In the genomic region with DNA sequence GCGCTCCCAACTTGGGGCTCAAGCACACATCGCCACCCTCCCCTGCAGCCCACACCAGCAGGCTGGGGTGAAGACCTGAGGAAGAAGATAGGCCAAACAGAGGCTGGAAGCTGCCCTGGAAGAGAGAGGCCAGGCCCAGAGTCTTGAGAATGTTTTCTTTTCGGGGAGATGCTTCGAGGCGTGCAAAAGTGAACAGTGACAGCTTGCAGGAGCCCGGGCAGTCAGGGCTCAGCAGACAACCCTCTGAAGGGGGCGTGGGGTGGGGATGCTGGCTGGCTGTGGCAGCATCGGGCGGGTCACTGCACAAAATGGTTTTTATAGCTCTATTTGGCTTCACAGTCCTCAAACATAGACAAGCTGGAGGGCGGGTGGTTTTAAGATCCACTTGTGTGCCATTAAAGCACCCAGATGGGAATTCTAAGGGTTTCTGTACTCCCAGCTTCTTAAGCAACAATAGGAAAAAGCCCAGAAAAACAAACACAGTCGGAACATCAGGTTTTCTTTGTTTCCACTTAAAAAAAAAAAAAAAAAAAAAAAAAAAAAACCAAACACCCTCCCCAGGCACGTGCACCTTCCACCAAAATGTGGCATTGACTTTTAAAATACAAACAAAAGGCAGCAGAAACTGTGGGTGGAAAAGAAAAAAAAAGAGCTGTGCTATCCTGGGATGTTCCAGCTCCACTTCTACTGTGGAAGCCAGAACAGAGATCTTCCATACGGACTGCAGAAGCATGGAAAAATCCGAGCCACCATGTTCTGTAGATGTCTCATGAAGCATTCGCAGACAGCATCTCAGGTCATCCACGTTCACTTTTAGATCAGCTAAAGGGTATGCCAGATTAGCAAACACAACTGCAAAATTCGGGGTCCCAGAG, we compare ENCODE assay signal across 8 mouse cellular contexts.
DNase-seq lines count a peak whose midpoint lies in the region; ATAC-seq lines count a peak whose summit lies in the region.

No protein-coding gene starts in this region.

- H3K36me3 ChIP-seq in forebrain, embryonic 15.5 days: no peaks in the 10 kb centered on the region
- no peaks in the 10 kb centered on the region for H3K36me3 ChIP-seq in forebrain, embryonic 12.5 days (replicated peaks)
- H3K36me3 ChIP-seq in liver, embryonic 11.5 days (ENCODE audit: control insufficient read depth, insufficient read depth, low read length): no peaks in the 10 kb centered on the region

- H3K9me3 ChIP-seq in forebrain, embryonic 15.5 days: no peaks in the 10 kb centered on the region
- H3K9me3 ChIP-seq in forebrain, embryonic 12.5 days: no peaks in the 10 kb centered on the region
- no peaks in the 10 kb centered on the region for H3K9me3 ChIP-seq in liver, embryonic 11.5 days (ENCODE audit: control insufficient read depth, low read length)

- no peak for DNase-seq in liver, embryonic 11.5 days (ENCODE audit: low spot score)
- no peak for DNase-seq in liver
- peak; percentile 78 for DNase-seq in lung, postnatal 25 days (ENCODE audit: low spot score)
- DNase-seq in ovary, postnatal 36 days (ENCODE audit: low spot score): no peak
- no peak for DNase-seq in frontal cortex, postnatal 36 days (ENCODE audit: low spot score in 2 of 2)

- no peak overlapping the region for H3K27ac ChIP-seq in forebrain, embryonic 15.5 days (replicated peaks)
- no peak overlapping the region for H3K27ac ChIP-seq in forebrain, embryonic 12.5 days
- H3K27ac ChIP-seq in liver, embryonic 11.5 days (ENCODE audit: low read depth, low read length): no peak overlapping the region; the same call in 1 of the 2 replicates

- H3K4me3 ChIP-seq in forebrain, embryonic 15.5 days: no peak overlapping the region
- H3K4me3 ChIP-seq in forebrain, embryonic 12.5 days (replicated peaks): no peak overlapping the region
- no peak overlapping the region for H3K4me3 ChIP-seq in liver, embryonic 11.5 days (ENCODE audit: low read depth, low read length)

- H3K9ac ChIP-seq in forebrain, embryonic 15.5 days (replicated peaks): no peak overlapping the region
- no peak overlapping the region for H3K9ac ChIP-seq in forebrain, embryonic 12.5 days
- no peak overlapping the region for H3K9ac ChIP-seq in liver, embryonic 11.5 days (ENCODE audit: low read depth, low read length)

- H3K27me3 ChIP-seq in forebrain, embryonic 15.5 days: 0 out of 2 replicates have a peak, but pooled peaks cover 4% of the 10 kb centered on the region
- peaks cover 24% of the 10 kb centered on the region for H3K27me3 ChIP-seq in forebrain, embryonic 12.5 days
- H3K27me3 ChIP-seq in liver, embryonic 11.5 days (replicated peaks; ENCODE audit: control insufficient read depth, insufficient read depth, low read length): 0 out of 2 replicates have a peak, but pooled peaks cover 2% of the 10 kb centered on the region

- H3K4me2 ChIP-seq in forebrain, embryonic 15.5 days (replicated peaks): 0 out of 2 replicates have a peak overlapping the region, but pooled peaks have one; percentile 18
- H3K4me2 ChIP-seq in forebrain, embryonic 12.5 days: no peak overlapping the region
- 0 out of 2 replicates have a peak overlapping the region, but pooled peaks have one; percentile 2 for H3K4me2 ChIP-seq in liver, embryonic 11.5 days

- WGBS in forebrain, embryonic 15.5 days: 55% methylated on average over 17 of the region's 17 CpGs
- 60% methylated on average over 17 of the region's 17 CpGs for WGBS in forebrain, embryonic 12.5 days
- WGBS in liver, embryonic 11.5 days: 62% methylated on average over 17 of the region's 17 CpGs

- H3K4me1 ChIP-seq in forebrain, embryonic 15.5 days: peaks cover 8% of the 10 kb centered on the region
- peaks cover 8% of the 10 kb centered on the region; the same call in 1 of the 2 replicates for H3K4me1 ChIP-seq in forebrain, embryonic 12.5 days
- peaks cover 7% of the 10 kb centered on the region for H3K4me1 ChIP-seq in liver, embryonic 11.5 days (replicated peaks; ENCODE audit: control insufficient read depth, insufficient read depth, low read length)

- 0 out of 2 replicates have a peak, but pooled peaks have one; percentile 35 for ATAC-seq in forebrain, embryonic 15.5 days (replicated peaks)
- no peak for ATAC-seq in forebrain, embryonic 12.5 days (ENCODE audit: low FRiP score)
- no peak for ATAC-seq in liver, embryonic 11.5 days (replicated peaks; ENCODE audit: low FRiP score)
- no peak for ATAC-seq in erythroid progenitor cell, adult 5-6 weeks (replicated peaks; ENCODE audit: low FRiP score, poor library complexity, severe bottlenecking)
